Mouse (Mus musculus) heart, adult 8-10 months (tissue): Measurements from ENCODE around the gene Plekhh2. TPM values are rescaled to one million over a fixed set of nuclear protein-coding genes. Genes with fewer than 3 reads are reported as not detected.

Experiments
- DNase-seq: peaks from one replicate; pipeline ENCODE4 v3.0.0; 2022; ENCODE audit warnings: low spot score
- total RNA-seq, 4 experiments: library from RNA; stranded (reverse); gene quantifications; 2 replicates each; pipeline ENCODE4 v1.2.4; 2022

The Plekhh2 gene
- total RNA-seq, 4 experiments from 2014 or later, result 1.3 to 2.4 (median 2.1) TPM

DNA sequence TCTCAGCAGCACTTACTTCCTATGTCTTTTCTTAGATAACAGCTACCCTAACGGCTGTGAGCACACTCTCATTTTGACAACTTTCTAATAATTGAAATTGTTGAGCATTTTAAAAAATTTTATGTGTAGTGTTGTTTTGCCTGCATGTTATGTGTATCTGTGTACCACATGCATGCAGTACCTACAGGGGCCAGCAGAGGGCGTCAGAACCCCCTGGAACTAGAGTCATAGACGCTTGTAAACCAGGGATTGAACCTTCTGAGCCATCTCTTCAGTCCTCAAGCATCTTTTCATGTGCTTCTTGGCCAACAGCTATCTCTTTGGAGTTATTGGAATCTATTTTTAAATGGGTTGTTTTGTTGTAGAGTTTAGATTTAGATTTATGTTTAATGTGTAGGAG lies 130.2 kb downstream of the Plekhh2 start:
- DNase-seq, result no peak

DNA sequence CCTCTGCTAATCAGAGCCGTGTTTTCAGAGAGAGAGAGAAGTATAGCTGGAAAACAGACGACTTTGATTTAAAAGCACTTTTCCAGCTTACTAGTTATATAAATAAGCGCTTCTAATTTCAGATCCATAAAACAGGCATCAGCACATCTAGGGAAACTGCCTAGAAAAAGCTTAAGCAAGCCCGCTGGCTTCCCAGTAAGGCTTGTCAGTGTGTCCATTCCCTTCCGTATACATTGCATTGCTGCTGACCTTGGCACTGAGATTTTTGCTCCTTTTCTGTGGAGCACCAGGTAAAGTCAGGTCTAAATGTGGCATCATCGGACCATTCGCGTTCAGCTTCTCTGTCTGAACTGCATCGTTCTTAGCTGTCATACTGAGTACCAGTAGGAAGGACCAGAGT lies 130.6 kb downstream of the Plekhh2 start:
- no peak for DNase-seq

DNA sequence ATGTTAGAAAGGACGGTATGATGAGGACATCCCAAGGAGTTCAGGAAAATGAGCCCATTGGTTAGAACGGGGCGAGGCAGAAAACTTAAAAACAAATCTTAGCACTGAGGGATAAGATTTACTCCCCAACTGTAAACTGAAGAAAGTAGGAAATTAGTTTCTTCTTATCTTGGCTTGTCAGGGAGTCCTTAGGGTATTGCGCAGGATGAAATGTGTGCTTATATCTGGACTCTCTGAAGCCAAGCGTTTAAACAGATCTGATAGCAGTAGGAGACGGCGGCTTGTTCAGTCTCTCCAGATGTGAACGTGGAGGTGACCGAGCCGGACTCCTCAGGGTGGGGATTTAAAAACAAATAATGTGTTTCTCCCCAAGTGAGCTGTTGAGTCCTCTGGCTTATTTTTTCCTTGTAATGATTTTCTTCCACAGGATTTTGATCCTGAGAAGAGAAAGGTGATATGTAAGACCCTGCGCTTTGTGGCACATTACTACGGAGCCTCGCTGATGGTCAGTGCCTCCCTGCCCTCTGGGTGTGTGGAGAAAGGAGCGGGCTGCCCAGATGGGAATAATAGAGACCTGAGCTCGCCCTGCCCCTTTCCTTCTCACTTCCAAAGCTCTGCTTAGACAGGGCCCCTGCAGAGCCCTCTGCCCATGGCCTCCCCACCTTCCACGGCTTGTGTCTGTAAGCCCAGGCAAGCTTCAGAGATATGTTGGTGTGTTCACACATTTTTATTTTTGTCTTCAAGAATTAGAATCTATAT lies 132.8 kb downstream of the Plekhh2 start:
- no peak for DNase-seq

DNA sequence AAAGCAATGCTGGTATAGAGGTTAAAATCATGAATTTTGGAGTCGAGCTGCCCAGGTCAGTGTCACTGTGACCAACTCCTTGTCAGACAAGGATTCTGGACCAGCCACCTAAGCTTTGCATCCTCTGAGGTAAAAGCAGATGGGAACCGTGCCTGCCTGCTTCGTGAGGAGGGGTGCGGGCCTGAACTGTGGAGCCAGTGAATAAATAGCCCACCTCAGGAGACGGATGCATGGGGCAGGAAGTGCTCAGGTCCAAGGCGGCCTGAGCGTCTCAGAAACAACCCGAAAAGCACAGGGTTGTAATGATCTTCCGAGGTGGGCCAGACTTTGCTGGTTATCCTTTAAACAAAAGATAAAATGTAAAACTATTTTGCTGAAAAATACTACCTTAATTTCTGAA lies 133.4 kb downstream of the Plekhh2 start:
- no peak for DNase-seq

DNA sequence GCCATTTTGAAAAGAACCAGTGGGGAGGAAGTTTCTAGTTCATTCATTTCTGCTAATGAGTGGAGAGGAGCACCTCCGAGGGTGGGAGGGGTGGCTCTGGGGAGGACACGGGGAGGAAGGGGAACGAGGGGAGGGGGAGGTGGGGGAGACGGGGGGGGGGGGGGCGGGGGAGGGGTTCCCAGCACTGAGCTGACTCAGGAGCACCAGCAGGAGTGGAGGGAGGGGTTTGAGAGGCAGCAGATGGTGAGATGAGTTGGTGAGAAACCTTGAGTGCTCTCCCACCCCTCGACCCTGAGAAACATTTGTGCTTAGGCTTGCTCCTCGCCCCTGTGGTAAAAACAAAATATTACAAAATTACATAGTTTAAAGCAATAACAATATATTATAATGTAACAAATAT lies 134.2 kb downstream of the Plekhh2 start:
- no peak for DNase-seq

DNA sequence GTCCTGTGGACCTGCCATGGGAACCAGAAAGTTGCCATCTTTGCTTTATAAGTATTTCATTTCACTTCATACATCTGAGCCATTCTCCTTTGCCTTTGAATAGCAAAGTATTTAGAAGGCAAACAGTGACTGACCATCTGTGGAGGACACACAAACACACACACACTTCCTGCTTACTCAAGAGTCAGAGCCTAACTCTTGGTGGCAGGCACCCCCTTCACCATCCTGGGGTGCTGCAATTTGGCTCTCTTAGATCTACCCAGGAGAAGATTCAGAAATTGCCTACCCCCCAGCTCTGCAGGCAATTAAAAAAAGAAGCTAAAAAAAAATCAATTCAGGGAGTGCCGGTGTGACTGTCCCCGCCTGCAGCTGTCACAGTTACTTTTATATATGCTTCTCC lies 134.8 kb downstream of the Plekhh2 start:
- no peak for DNase-seq

DNA sequence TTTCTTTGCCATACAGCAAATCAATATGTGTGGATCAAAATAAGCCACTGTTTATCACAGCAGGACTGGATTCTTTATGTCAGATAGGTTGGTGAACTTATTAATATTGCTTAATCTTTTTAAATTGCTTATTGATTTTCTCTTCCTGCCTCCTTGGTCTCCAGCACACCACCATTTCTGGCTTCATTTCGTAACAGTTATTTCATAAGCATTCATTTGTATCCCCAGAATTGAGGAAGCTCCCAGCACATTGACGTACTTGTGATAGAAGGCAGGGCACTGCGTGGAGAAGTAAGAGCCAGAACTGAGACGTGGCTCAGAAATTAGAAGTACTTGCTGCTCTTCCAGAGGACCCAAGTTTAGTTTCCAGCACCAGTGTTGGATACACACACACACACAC lies 135.9 kb downstream of the Plekhh2 start:
- DNase-seq, result no peak

DNA sequence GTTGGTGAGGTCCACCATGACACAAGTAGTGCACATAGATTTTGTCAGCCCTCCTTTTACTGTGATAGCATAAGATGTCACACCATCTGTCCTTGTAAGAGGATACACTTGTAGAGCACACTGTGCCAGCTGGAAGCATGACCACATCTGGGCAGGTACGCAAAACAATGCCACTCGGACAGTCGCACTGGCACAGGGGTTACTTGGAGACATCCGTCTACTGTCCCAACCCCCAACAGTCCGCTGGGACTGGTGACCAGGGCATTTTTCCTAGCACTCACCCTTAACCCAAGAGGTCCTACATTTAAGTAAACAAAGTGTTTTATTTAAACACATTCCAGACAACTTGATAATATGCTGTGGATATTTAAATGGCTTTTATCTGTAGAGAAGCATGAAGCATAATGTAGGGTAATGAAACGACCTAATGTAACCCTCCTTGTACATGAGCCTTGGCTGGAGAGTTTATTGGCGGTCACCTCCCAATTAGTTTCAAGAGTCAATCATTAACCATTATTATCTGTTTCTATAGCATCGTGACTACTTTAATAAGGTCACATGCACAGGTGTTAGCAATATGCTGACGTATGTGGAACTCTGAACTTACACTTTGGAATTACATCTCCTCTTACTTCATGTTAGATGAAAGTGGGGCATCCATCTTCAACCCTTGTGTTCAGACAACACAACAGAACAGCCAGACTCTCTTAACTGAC lies 138.8 kb downstream of the Plekhh2 start:
- no peak for DNase-seq

DNA sequence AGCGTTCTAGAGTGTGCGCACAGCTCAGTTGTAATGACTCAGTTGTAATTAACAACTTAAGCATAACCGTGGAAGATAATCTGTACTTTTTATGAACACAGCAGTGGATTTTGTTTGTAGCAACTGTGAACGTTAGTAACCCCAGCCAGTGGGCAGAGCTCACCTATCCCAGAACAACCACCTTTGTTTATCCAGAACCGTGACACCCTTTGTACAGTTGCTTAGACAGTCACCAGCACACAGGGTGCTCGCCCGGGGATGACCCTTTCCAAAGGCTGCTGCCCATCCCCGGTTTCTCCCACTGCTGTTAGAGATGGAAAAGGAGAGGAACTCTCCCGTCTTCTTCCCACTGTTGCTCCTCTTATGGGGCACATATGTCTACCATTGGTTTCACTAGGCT lies 141.8 kb downstream of the Plekhh2 start:
- no peak for DNase-seq

DNA sequence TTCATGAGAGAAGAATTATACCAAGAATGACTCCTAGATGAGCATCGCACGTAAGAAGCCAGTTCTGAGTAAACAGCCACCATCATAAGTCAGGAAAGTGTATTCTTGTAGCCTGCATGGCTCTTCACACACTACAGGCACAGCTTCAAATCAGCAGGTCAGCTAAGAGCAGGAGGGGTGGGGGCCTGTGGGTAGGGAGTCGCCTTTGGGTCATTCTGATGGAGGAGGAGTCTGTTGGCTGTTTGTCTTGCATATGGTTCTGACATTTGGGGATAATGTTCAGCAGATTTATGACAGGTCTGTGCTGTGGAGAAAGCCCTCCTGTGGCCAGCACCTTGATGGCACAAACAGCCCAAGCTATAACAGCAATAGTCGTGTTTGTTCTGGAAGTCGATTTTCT lies 144.5 kb downstream of the Plekhh2 start:
- no peak for DNase-seq

DNA sequence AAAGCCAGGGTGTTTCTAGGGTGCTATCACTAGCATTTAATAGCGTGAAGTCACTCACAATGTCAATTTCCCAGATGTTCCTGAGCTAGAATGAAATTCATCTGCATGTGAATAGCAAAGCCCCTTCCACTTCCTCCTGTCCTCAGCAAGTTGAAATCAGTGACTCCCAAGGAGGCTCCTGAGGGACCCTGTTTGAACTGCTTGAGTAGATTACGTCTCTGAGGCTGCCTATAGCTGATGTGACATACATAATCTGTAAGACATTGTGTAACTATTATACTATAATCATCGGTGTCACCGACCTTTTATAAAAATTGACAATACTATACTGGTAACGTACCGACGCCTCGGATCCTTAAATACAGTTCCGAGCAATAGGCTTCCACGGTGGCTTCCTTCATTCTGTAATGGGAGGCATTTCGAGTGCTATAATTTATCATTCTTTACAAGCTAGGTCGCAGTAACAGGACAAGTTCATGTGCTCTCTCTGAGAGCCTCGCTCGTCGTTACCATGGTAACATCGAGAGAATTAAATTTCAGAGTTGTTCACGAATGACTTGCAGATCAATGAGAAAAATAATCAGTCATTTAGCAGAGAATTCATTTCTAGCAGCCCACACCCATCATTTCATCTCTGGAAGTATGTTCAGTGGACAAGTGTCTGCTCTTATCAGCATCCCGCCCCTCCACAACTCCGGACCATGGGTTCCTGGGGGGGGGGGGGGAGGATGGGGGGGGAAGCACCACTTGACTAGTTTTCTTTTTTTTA lies 145.1 kb downstream of the Plekhh2 start:
- no peak for DNase-seq

DNA sequence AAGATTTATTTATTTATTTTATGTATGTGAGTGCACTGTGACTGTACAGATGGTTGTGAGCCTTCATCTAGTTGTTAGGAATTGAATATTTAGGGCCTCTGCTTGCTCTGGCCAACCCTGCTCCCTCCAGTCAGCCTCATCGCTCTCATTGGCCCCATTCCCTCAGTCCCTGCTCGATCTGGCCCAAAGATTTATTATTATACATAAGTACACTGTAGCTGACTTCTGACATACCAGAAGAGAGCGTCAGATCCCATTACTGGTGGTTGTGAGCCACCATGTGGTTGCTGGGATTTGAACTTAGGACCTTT lies 145.7 kb downstream of the Plekhh2 start:
- no peak for DNase-seq

DNA sequence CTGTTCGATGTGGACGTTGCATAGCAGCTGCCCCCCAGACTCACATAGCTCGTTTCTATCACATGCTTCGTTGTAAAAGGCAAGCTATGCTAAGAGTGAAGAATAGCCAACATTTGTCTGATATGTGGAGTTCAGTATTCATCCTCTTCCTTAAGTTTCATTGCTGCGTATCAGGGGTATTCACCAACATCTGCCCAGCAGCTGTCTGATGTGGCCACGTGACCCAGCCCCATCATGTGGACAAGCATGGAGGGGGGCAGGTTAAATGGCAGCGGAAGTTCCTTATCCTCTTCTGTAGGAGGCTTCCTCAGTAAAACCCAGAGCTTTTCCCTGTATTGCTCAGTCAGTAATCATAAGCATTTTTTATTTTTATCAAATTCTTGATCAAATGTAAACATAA lies 146.1 kb downstream of the Plekhh2 start:
- DNase-seq, result no peak

DNA sequence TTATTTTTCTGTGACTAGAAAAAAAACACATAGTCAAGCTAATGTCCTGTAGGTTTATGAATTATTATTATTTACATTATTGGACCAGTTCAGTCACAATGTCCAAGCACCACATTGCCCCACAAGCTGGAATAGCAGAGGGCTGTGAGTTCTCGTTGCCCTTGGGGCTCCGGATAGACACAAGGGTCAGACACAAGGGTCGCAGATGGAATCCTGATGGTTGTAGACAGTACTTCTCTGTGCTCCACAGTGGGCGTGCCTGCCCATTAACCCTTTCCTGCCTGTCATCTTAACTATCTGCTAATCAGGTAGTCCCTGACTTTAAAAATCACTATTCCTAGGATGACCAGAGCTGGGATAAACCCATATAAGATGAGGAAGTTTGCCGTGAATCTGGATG lies 146.5 kb downstream of the Plekhh2 start:
- DNase-seq, result no peak

DNA sequence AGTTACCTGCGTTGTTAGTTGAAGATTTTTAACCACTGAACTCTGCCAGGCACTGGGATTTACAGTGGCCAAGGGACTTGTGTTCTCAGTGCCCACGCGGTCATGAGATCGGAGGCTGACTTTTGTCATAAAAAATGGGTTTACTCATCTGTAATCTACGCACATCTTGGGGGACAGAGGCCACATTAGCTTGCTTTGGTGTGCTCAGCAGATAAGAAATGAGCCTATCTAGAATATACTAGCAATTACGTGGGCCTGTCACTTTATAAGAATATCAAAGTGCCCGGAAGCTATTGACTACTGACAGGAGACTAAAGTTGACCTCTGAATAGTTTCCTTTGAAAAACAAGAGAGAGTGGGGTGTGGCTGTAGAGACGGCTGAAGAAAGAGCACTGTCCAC lies 147.3 kb downstream of the Plekhh2 start:
- DNase-seq, result no peak

DNA sequence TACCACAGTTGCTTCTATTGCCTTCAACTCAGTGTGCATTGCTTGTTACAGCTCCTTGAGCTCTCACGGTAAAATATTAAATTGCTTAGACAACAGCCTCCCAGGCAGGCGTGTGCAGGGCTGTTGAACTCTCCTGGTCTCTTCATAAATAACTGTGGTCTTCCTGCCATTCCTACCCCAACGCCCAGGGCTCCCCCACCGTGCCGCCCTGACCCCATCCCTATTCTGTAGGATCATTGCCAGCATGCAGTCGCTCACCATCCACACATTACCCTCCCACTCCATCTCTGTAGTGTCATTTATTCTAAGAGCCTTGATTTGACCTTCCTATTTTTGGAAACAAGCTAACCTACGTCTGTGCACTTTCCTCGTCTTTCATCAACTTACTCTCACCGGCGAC lies 153.4 kb downstream of the Plekhh2 start:
- no peak for DNase-seq

DNA sequence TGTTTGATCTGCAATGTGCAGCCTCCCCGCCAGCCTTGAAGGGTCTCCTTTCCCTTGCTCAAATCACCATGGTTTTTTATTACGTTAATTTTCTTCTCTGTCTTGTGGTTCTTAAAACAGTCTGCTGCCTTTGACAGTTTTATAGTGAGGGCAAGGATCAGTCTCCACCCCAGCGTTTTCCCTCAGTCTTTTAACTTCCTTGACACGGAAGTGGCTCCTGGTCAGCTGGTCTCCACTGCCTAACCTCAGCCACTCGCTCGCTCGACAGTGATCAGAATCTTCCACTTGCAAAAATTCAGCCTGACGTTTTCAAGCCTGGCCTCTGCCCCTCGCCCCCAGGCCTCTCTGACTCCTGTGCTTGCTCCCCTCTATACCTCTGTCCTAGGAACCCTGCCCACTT lies 154.0 kb downstream of the Plekhh2 start:
- DNase-seq, result no peak

DNA sequence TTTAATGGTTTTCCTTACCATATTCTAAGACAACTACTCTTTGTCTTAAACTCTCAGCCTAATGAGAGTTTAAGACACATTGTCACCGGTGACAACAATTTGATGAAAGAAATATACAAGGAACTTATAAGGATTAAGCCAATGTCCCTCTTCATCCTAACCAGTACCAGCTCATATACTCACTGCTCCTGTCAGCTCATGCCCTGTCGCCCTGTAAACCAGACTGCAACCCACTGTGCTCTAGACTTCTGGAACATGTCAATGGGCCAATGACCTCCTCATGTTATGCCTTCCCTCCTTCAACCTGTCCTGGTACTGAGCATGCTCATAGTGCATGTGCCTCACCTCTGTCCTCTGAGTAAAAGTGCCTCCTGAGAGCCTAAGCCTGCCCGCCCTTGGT lies 156.2 kb downstream of the Plekhh2 start:
- no peak for DNase-seq

Other genes with a start within 250 kb of the Plekhh2 start
- gene Thada, start 45.7 kb upstream of the Plekhh2 start, total RNA-seq, result 1 to 10 TPM; 8.1 to 8.9 (median 8.6) TPM
- 1 to 10 TPM; 2.5 to 4.9 (median 3.2) TPM for gene Dync2li1, start 114.6 kb downstream of the Plekhh2 start, total RNA-seq
- under 1 TPM in 1 of 4 experiments, not detected in 3; 0.16 TPM for gene Abcg8, start 164.4 kb downstream of the Plekhh2 start, total RNA-seq
- gene Abcg5, start 171.1 kb downstream of the Plekhh2 start, total RNA-seq, result not detected